Mouse (Mus musculus): Measurements from ENCODE around the gene Cap1. TPM values are rescaled to one million over a fixed set of nuclear protein-coding genes. Genes with fewer than 3 reads are reported as not detected.

Cap1 gene
- polyA plus RNA-seq, 1 experiment, result 92.8 TPM

- DNase-seq (ENCODE audit: low read depth), result no peak
Measured at GRCm38 (mm10) chr4:122887336-122887735, 1.5 kb upstream of the Cap1 start.

- DNase-seq (ENCODE audit: low read depth), result no peak
Measured at GRCm38 (mm10) chr4:122886579-122887254, 861 bp upstream of the Cap1 start.

- DNase-seq (ENCODE audit: low read depth), result no peak
Measured at GRCm38 (mm10) chr4:122884481-122885340, 1.1 kb downstream of the Cap1 start.

GRCm38 (mm10) chr4:122884051-122884450, 1.8 kb downstream of the Cap1 start:
- DNase-seq (ENCODE audit: low read depth), result no peak

GRCm38 (mm10) chr4:122883294-122883693, 2.6 kb downstream of the Cap1 start:
- DNase-seq (ENCODE audit: low read depth), result no peak

- no peak for DNase-seq (ENCODE audit: low read depth)
Measured at GRCm38 (mm10) chr4:122882544-122882943, 3.3 kb downstream of the Cap1 start.

- no peak for DNase-seq (ENCODE audit: low read depth)
Measured at GRCm38 (mm10) chr4:122878333-122879070, 7.4 kb downstream of the Cap1 start.

- no peak for DNase-seq (ENCODE audit: low read depth)
Measured at GRCm38 (mm10) chr4:122873512-122873911, 12.3 kb downstream of the Cap1 start.

- no peak for DNase-seq (ENCODE audit: low read depth)
Measured at GRCm38 (mm10) chr4:122873003-122873402, 12.9 kb downstream of the Cap1 start.

- DNase-seq (ENCODE audit: low read depth), result no peak
Measured at GRCm38 (mm10) chr4:122871989-122872388, 13.9 kb downstream of the Cap1 start.

- DNase-seq (ENCODE audit: low read depth), result no peak
Measured at GRCm38 (mm10) chr4:122871269-122871668, 14.6 kb downstream of the Cap1 start.

- DNase-seq (ENCODE audit: low read depth), result no peak
Measured at GRCm38 (mm10) chr4:122870741-122871140, 15.1 kb downstream of the Cap1 start.

- DNase-seq (ENCODE audit: low read depth), result no peak
Measured at GRCm38 (mm10) chr4:122870027-122870426, 15.8 kb downstream of the Cap1 start.

- DNase-seq (ENCODE audit: low read depth), result no peak
Measured at GRCm38 (mm10) chr4:122868041-122868440, 17.8 kb downstream of the Cap1 start.

- DNase-seq (ENCODE audit: low read depth), result no peak
Measured at GRCm38 (mm10) chr4:122861836-122862235, 24.0 kb downstream of the Cap1 start.

- DNase-seq (ENCODE audit: low read depth), result no peak
Measured at GRCm38 (mm10) chr4:122859096-122859674, 26.7 kb downstream of the Cap1 start.

- DNase-seq (ENCODE audit: low read depth), result no peak
Measured at GRCm38 (mm10) chr4:122857909-122858308, 27.9 kb downstream of the Cap1 start.

GRCm38 (mm10) chr4:122854770-122855169, 31.1 kb downstream of the Cap1 start:
- DNase-seq (ENCODE audit: low read depth), result no peak

GRCm38 (mm10) chr4:122853691-122854090, 32.2 kb downstream of the Cap1 start:
- no peak for DNase-seq (ENCODE audit: low read depth)

GRCm38 (mm10) chr4:122851535-122851934, 34.3 kb downstream of the Cap1 start:
- no peak for DNase-seq (ENCODE audit: low read depth)

- no peak for DNase-seq (ENCODE audit: low read depth)
Measured at GRCm38 (mm10) chr4:122848150-122848621, 37.7 kb downstream of the Cap1 start.

- no peak for DNase-seq (ENCODE audit: low read depth)
Measured at GRCm38 (mm10) chr4:122838416-122838815, 47.4 kb downstream of the Cap1 start.
